Mouse (Mus musculus) liver, embryonic 12.5 days (tissue): ENCODE results near the gene Nbas. TPM values are rescaled to one million over a fixed set of nuclear protein-coding genes. Genes with fewer than 3 reads are reported as not detected.

Experiments used
- ATAC-seq: fragments of 200-750 bp; cut with Nextera tagmentation; 2 replicates; pipeline ENCODE4 v1.8.0; 2017; ENCODE audit warnings: moderate number of reproducible peaks, mild to moderate bottlenecking, moderate library complexity
- H3K27ac ChIP-seq: fragments of 300-500 bp; sonication (generic); 2 replicates; pipeline ENCODE4 v1.5.1; 2016; ENCODE audit warnings: mild to moderate bottlenecking
- H3K27me3 ChIP-seq: fragments of 300-500 bp; sonication (generic); replicated peaks from 2 replicates; pipeline ENCODE4 v1.6.1; 2016; ENCODE audit warnings: mild to moderate bottlenecking, moderate library complexity
- H3K36me3 ChIP-seq: fragments of 300-500 bp; sonication (generic); 2 replicates; pipeline ENCODE4 v1.6.1; 2016; ENCODE audit warnings: mild to moderate bottlenecking, moderate library complexity
- H3K4me1 ChIP-seq: fragments of 300-500 bp; sonication (generic); 2 replicates; pipeline ENCODE4 v1.6.1; 2016
- H3K4me2 ChIP-seq: fragments of 300-500 bp; sonication (generic); 2 replicates; pipeline ENCODE4 v1.6.1; 2016; ENCODE audit warnings: mild to moderate bottlenecking, moderate library complexity
- H3K4me3 ChIP-seq: fragments of 300-500 bp; sonication (generic); 2 replicates; pipeline ENCODE4 v1.5.1; 2016; ENCODE audit warnings: mild to moderate bottlenecking, moderate library complexity
- H3K9ac ChIP-seq: fragments of 300-500 bp; sonication (generic); 2 replicates; pipeline ENCODE4 v1.6.1; 2016; ENCODE audit warnings: mild to moderate bottlenecking, moderate library complexity
- H3K9me3 ChIP-seq: fragments of 300-500 bp; sonication (generic); replicated peaks from 2 replicates; pipeline ENCODE4 v1.6.1; 2016; ENCODE audit warnings: mild to moderate bottlenecking, moderate library complexity
- WGBS: fragments of 180-500 bp; shearing (Covaris S2); methylation state at CpG from one replicate; pipeline ENCODE4 v1.1.7; 2016; ENCODE audit not compliant: insufficient replicate concordance; 5-methylcytosine and 5-hydroxymethylcytosine counted together
- polyA plus RNA-seq: library from polyadenylated mRNA; unstranded; fragments of >200 nt; fragmentation: Nextera tagmentation; extraction: Ambion mirVana; gene quantifications from 2 replicates; pipeline ENCODE4 v1.2.1, GENCODE M21; 2016

Nbas gene
- polyA plus RNA-seq, result 8.2 and 8.4 TPM in 2 replicates

- peak; percentile 86 for ATAC-seq
- peak within 1 kb of the TSS; percentile 83 for H3K4me2 ChIP-seq
- H3K9ac ChIP-seq, result peak within 1 kb of the TSS; percentile 83
- H3K4me3 ChIP-seq, result peak within 1 kb of the TSS; percentile 90
- H3K36me3 ChIP-seq, result peaks cover 4% of the 10 kb centered on the region; the same call in 1 of the 2 replicates
- H3K9me3 ChIP-seq, result no peaks in the 10 kb centered on the region
- no peaks in the 10 kb centered on the region for H3K27me3 ChIP-seq
- 5% methylated on average over 38 of the region's 38 CpGs for WGBS
- H3K27ac ChIP-seq, result peak within 1 kb of the TSS; percentile 70
- H3K4me1 ChIP-seq, result peaks cover 20% of the 10 kb centered on the region
Observed at GRCm38 (mm10) chr12:13268826-13269449, at the start of gene Nbas. Gene Nbas (plus strand): TSS chr12:13269133.

DNA sequence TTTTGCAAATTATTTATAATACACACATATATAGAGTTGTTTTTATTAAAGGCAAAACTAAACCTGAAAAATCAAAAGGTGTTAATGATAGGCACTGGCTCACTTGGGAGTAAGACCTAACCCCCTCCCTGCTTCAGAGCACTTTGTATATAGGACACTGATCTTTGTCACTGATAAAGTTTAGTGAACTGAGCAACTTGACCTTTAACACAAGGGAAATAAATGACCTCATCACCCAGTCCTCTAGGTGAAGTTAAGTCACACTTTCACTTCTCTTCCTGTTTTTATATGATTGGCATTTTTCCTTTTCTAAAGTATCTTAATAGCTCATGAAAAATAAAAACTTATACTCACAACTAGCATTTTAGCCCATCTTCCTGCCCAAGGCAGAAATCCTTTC, 26.5 kb upstream of the Nbas start:
- Histone ChIP-seq H3K9me3 (no peaks in the 10 kb centered on the region), H3K36me3 (peaks cover 80% of the 10 kb centered on the region)

DNA sequence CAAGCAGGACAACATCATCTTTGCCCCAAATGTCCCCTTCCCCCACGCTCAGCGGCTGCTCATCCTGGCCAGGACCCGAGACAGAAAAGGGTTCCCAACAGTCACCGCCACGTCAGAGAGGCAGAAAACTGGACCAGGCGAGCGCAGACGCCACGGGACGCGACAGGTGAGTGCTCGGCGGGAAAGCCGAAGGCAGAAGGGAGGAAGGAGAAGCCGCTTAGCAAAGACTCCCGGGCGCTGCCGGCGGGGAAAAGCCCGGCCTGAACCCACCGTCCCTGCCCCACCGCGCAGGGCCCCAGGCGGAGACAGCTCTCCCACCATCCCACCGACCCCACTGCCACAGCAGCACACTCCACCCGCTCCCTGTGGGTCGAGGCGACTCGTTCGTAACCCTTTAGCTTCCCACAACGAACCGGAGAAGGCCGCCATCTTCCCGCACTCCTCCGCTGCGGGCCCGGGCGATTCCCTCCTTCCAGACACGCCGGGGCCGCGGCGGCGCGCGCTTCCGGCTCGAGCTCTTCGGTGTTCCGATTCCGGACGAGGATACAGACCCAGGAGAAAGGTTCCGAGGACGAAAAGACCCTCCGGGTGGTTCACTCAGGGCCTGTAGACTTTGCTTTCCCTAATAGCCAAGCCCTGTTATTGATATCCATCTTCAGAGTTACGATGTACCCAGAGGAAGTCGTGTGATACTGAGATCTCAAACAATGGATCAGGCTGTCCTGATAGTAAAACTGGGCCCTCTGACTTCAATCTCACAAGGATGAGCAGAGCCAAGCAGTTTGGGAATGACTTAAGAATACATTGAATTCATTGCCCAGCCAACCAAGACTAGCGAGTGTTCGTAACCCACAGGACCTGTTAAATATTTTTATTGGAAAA, 20.0 kb upstream of the Nbas start, which contains the start of gene Ddx1:
Gene Ddx1 (minus strand): TSS at position 523 of the 882 bp plus-strand sequence.
- H3K9ac ChIP-seq, result peak within 1 kb of the TSS; percentile 93
- peaks cover 2% of the 10 kb centered on the region; the same call in 1 of the 2 replicates for H3K27me3 ChIP-seq
- H3K4me1 ChIP-seq, result peaks cover 18% of the 10 kb centered on the region
- H3K4me2 ChIP-seq, result peak within 1 kb of the TSS; percentile 63
- peak within 1 kb of the TSS; percentile 83 for H3K27ac ChIP-seq
- peak within 1 kb of the TSS; percentile 93 for H3K4me3 ChIP-seq
- WGBS, result 3% methylated on average over 57 of the region's 59 CpGs
- ATAC-seq, result peak; percentile 89
- peaks cover 23% of the 10 kb centered on the region for H3K36me3 ChIP-seq
- no peaks in the 10 kb centered on the region for H3K9me3 ChIP-seq

More for the DNA sequence above, 26.5 kb upstream of the Nbas start:
- Histone ChIP-seq H3K4me2 (no peak overlapping the region), H3K9ac (no peak overlapping the region), H3K4me3 (no peak overlapping the region), H3K27me3 (no peaks in the 10 kb centered on the region), H3K4me1 (0 out of 2 replicates have a peak, but pooled peaks cover 4% of the 10 kb centered on the region), H3K27ac (no peak overlapping the region)
- ATAC-seq, result no peak

- 76% methylated on average over 3 of the region's 3 CpGs for WGBS
- peak; percentile 22; the same call in 1 of the 2 replicates for ATAC-seq
- peak overlapping the region; percentile 93 for H3K9ac ChIP-seq
Observed at GRCm38 (mm10) chr12:13249573-13249919, 19.4 kb upstream of the Nbas start.

DNA sequence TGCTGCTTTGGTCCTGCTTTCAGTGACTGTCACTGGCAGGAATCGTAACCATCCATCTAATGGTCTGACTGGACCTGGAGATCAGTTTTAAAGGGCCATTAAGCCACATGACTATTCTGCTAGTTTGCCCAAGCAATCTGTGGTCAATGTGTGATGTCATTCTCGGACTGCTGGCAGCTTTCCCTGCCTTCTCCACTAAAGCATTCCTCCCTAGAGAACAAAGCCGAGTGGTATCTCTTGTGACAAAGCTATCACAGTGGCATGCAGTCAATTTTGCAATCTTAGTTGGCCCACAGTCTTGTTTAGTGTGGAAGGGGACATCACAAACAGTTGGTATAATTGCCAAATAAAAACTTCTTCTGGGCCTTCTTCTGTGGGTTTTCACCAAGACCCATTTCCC, 13.9 kb upstream of the Nbas start:
- no peak overlapping the region for H3K4me3 ChIP-seq
- 36% methylated on average over 3 of the region's 3 CpGs for WGBS

More at GRCm38 (mm10) chr12:13249573-13249919, 19.4 kb upstream of the Nbas start:
- Histone ChIP-seq H3K27ac (peak overlapping the region; percentile 83; the same call in 1 of the 2 replicates), H3K4me2 (peak overlapping the region; percentile 63), H3K4me1 (peaks cover 18% of the 10 kb centered on the region), H3K9me3 (no peaks in the 10 kb centered on the region), H3K27me3 (peaks cover 3% of the 10 kb centered on the region; the same call in 1 of the 2 replicates), H3K4me3 (peak overlapping the region; percentile 93), H3K36me3 (peaks cover 17% of the 10 kb centered on the region)

GRCm38 (mm10) chr12:13255701-13256100, 13.2 kb upstream of the Nbas start:
- ATAC-seq, result no peak
- WGBS, result 79% methylated on average over 2 of the region's 2 CpGs
- H3K27ac ChIP-seq, result no peak overlapping the region
- no peak overlapping the region for H3K4me3 ChIP-seq
- no peaks in the 10 kb centered on the region for H3K36me3 ChIP-seq
- H3K27me3 ChIP-seq, result peaks cover 34% of the 10 kb centered on the region
- no peaks in the 10 kb centered on the region for H3K9me3 ChIP-seq
- H3K9ac ChIP-seq, result no peak overlapping the region
- H3K4me2 ChIP-seq, result no peak overlapping the region
- H3K4me1 ChIP-seq, result no peaks in the 10 kb centered on the region

More for the DNA sequence above, 13.9 kb upstream of the Nbas start:
- Histone ChIP-seq H3K27ac (no peak overlapping the region), H3K9me3 (no peaks in the 10 kb centered on the region), H3K9ac (no peak overlapping the region), H3K27me3 (peaks cover 34% of the 10 kb centered on the region), H3K4me2 (no peak overlapping the region), H3K4me1 (no peaks in the 10 kb centered on the region), H3K36me3 (no peaks in the 10 kb centered on the region)
- ATAC-seq, result no peak

DNA sequence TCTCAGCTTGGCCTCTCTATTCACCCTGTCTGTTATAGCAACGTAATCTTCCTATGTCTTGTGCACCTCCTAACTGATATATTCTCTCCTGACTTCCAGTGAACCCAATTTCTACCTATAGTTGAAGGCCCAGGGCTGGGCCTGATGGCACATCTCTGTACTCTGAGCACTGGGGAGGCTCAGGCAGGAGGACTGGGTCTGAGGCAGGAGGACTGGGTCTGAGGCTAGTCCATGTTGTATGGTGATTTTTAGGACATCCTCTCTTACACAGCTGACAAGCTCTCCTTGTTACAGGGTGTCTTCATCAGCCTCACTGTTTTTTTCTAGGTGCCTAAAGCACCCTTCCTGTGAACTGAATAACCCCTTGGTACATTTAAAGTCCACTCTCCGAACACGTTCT, 521 bp upstream of the Nbas start:
- Histone ChIP-seq H3K27ac (0 out of 2 replicates have a peak overlapping the region, but pooled peaks have one; percentile 32), H3K36me3 (peaks cover 3% of the 10 kb centered on the region; the same call in 1 of the 2 replicates), H3K9me3 (no peaks in the 10 kb centered on the region), H3K9ac (0 out of 2 replicates have a peak overlapping the region, but pooled peaks have one; percentile 83), H3K27me3 (no peaks in the 10 kb centered on the region), H3K4me2 (peak overlapping the region; percentile 83), H3K4me3 (peak overlapping the region; percentile 90), H3K4me1 (peaks cover 20% of the 10 kb centered on the region)
- peak; percentile 13; the same call in 1 of the 2 replicates for ATAC-seq
- WGBS, result 32% methylated on average over 3 of the region's 3 CpGs

GRCm38 (mm10) chr12:13269570-13270390, 847 bp downstream of the Nbas start:
- H3K9ac ChIP-seq, result peak overlapping the region; percentile 83
- H3K27me3 ChIP-seq, result no peaks in the 10 kb centered on the region
- peak overlapping the region; percentile 70; the same call in 1 of the 2 replicates for H3K27ac ChIP-seq
- H3K9me3 ChIP-seq, result no peaks in the 10 kb centered on the region
- H3K36me3 ChIP-seq, result peaks cover 12% of the 10 kb centered on the region
- H3K4me2 ChIP-seq, result peak overlapping the region; percentile 83
- WGBS, result 38% methylated on average over 16 of the region's 16 CpGs
- peaks cover 20% of the 10 kb centered on the region for H3K4me1 ChIP-seq
- peak; percentile 55 for ATAC-seq
- H3K4me3 ChIP-seq, result peak overlapping the region; percentile 90

DNA sequence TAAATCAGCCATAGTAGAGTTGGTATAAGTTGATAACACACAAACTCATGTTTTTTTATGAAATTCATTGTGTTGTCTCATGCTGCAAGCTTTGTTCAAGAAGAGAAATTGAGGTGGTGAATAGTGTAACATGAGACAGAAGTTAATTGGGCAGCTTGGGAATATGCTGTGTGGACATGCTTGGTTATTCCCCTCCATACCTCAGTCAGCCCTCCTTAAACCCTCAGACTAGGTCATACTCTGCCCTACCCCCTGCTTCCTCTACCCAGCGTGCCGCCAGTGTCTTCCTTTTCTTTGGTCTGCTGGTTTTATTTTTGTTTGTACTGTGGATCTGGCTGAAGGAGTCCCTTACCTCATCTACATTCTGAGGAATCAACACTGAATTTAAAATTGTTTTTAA, 22.5 kb downstream of the Nbas start:
- H3K27ac ChIP-seq, result no peak overlapping the region
- no peaks in the 10 kb centered on the region for H3K27me3 ChIP-seq
- no peak for ATAC-seq
- no peaks in the 10 kb centered on the region for H3K9me3 ChIP-seq
- no peak overlapping the region for H3K4me3 ChIP-seq
- H3K4me2 ChIP-seq, result no peak overlapping the region
- H3K36me3 ChIP-seq, result peaks cover 34% of the 10 kb centered on the region
- no peaks in the 10 kb centered on the region for H3K4me1 ChIP-seq
- no peak overlapping the region for H3K9ac ChIP-seq
- 85% methylated on average over 2 of the region's 2 CpGs for WGBS

GRCm38 (mm10) chr12:13293421-13293881, 24.5 kb downstream of the Nbas start:
- WGBS, result 70% methylated on average over 3 of the region's 3 CpGs
- Histone ChIP-seq H3K4me1 (no peaks in the 10 kb centered on the region), H3K9ac (no peak overlapping the region), H3K4me2 (no peak overlapping the region), H3K4me3 (no peak overlapping the region), H3K27me3 (no peaks in the 10 kb centered on the region), H3K9me3 (no peaks in the 10 kb centered on the region), H3K36me3 (peaks cover 32% of the 10 kb centered on the region), H3K27ac (no peak overlapping the region)
- no peak for ATAC-seq

GRCm38 (mm10) chr12:13303037-13303436, 34.1 kb downstream of the Nbas start:
- no peak overlapping the region for H3K9ac ChIP-seq
- H3K27me3 ChIP-seq, result no peaks in the 10 kb centered on the region
- 84% methylated on average over 3 of the region's 3 CpGs for WGBS
- H3K4me1 ChIP-seq, result no peaks in the 10 kb centered on the region
- H3K4me2 ChIP-seq, result no peak overlapping the region
- no peak overlapping the region for H3K27ac ChIP-seq
- H3K36me3 ChIP-seq, result peaks cover 23% of the 10 kb centered on the region; the same call in 1 of the 2 replicates
- no peak for ATAC-seq
- no peak overlapping the region for H3K4me3 ChIP-seq
- H3K9me3 ChIP-seq, result no peaks in the 10 kb centered on the region
